Mouse (Mus musculus): ENCODE results near the gene Sipa1l1. TPM values are rescaled to one million over a fixed set of nuclear protein-coding genes. Genes with fewer than 3 reads are reported as not detected.
"Not testable (repeated sequence)": the region's sequence is repeated elsewhere in the genome, so short reads cannot be mapped to it uniquely, and the experiment has no call there.

Sipa1l1 gene
- total RNA-seq, 1 experiment from 2014 or later: 41.3 TPM

DNA sequence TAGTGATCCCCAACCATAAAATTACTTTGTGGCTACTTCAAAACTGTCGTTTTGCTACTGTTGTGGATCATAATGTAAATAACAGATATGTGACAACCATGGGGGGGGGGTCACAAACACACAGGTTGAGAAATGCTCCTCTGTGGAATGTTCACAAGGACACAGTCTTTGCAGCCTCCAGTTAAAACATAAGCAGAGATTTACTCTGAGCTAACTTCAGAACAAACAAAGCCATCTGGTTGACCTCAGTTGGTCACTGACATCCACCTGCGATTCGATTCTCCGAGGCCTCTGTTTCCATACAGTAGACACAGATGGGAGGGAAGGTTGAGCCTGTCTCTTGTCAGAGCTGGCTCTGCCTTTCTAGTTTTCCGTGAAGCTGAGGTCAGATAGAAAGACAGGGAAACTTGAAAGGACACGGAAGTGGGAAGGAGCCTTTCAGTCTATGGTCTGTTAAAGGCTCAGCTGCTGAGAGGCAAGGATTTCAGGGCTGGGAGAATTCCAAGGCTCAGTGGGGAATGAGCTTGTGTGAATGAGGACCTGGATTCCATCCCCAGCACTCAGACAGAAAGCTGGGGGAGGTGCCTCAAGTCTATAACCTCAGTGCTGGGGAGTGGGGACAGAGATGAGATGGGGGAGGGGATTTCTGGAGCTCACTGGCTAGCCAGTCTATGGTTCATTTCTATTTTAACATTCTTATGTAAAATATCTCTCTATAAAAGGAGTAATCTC, 317.9 kb downstream of the Sipa1l1 start:
- no peak for ATAC-seq (replicated peaks; ENCODE audit: low read depth, poor library complexity, severe bottlenecking)

DNA sequence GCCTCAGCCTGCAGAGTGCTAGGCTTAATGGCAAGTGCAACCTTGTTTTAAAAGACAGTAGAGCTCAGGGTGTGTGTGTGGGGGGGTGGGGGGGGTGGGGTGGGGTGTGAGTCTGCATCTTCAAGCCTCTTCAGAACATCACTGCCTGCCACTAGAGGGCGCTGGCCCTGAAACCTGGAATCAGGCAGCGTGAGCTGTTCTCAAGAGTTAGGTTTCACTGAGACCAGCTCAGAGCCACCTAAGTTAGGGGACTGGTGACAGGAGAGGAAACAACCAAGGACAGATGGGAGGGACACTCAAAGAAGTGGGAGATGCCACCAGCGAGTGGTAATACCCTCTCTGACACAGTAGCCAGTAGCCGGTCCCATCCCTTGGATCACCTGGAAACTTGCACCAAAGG, 320.0 kb downstream of the Sipa1l1 start:
- peak; percentile 73 for ATAC-seq (replicated peaks; ENCODE audit: low read depth, poor library complexity, severe bottlenecking)

DNA sequence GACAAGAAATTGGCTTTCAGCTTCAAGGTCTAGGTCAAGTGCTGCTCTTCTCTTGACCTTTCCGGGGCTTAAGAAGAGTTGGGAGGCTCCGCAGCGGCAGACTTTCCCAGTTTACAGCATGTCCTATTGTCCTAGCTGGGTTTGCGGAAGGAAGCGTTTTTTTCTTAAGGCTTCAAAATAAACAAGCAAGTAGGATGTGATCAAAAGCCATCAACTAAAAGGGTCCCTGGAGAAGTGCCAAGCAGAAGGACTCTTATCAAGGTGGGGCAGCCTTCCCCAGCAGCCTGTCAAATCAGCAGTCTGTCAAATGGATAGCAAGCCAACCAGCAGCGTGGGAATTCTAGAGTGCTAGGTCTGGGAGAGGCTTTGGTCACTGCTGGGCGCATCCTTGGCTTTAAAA, 320.5 kb downstream of the Sipa1l1 start:
- no peak for ATAC-seq (replicated peaks; ENCODE audit: low read depth, poor library complexity, severe bottlenecking)

DNA sequence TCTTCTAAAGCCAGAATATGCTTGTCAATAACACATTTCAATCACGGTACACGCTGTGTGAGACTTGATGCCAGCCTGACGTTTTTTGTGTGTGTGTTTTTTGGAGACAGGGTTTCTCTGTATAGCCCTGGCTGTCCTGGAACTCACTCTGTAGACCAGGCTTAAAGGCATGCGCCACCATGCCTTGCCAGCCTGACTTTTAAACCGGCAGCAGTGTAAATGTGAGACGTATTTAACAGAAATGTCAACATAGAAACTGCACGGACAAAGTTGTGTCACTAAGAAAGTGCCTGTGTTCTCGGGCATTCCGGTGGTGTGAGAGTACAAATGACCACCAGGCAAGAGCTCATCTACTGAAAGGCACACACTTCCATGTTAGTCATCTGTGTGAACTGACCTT, 323.3 kb downstream of the Sipa1l1 start:
- no peak for ATAC-seq (replicated peaks; ENCODE audit: low read depth, poor library complexity, severe bottlenecking)

- not testable (repeated sequence) for ATAC-seq (replicated peaks; ENCODE audit: low read depth, poor library complexity, severe bottlenecking)
Observed at GRCm38 (mm10) chr12:82493260-82493659, 324.1 kb downstream of the Sipa1l1 start.

DNA sequence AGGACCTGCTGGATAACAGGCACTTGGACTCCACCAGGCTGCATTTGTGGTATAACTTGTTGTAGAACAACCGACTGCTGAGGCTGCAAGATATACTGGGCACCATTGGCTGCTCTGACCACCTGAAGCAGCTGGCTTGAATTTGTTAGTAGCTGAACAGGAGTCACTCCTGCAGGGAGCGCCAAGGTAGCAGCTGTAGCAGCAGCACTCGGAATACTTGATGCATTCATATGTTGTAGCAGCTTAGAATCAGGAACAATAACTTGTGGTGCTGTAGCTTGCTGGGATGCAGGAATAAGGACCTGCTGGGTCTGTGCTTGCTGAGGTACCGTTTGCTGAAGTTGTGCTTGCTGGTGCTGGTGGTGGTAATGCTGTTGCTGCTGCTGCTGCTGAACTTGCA, 326.8 kb downstream of the Sipa1l1 start:
- no peak for ATAC-seq (replicated peaks; ENCODE audit: low read depth, poor library complexity, severe bottlenecking)

DNA sequence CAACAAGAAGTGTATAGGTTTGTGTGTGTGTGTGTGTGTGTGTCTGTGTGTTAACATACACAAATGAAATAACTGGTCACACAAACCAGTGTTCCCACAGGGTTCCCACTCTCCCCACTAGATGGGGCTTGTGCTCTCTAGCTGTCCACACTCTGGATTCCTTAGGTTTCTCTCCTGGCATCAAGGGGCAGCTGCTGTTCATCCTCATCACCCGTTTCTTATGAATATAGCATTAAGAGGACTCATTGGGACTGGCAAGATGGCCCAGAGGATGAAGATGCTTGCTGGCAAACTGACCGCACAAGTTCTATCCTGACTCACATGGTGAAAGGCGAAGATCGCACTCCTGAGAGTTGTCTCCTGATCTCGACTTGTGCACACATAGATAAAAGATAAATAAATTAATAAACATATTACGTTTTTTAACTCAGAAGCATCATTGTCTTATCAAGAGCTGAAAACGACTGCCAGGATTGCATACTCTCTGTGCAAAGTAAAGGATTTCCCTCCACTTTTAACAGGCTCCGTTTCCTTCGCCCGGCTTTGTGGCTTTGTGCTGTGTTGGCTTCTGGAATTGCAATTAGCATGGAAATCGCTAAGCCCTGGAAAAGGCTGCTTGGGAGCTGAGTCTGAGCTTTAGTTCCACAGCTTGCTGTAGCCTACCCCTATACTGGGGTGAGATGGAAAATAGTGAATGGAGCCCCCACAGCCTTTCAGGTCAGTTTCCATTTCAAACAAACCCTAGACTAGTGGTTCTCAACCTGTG, 328.9 kb downstream of the Sipa1l1 start:
- no peak for ATAC-seq (replicated peaks; ENCODE audit: low read depth, poor library complexity, severe bottlenecking)

DNA sequence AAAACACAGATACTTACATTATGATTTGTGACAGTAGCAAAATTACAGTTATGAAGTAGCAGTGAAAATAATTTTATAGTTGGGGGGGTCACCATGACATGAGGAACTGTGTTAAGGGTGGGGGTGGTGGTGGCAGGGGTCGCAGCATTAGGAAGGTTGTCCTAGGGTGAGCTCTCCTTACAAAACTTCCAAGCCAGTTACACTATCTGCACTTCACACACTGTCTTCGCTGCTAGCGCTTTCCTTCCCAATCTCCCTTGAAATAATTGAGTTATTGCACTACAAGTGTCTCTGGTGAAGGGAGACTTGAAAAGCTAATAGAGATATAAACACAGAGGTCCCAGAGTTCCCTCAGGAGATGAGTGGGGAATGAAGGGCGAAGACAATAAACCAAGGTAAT, 329.6 kb downstream of the Sipa1l1 start:
- no peak for ATAC-seq (replicated peaks; ENCODE audit: low read depth, poor library complexity, severe bottlenecking)

DNA sequence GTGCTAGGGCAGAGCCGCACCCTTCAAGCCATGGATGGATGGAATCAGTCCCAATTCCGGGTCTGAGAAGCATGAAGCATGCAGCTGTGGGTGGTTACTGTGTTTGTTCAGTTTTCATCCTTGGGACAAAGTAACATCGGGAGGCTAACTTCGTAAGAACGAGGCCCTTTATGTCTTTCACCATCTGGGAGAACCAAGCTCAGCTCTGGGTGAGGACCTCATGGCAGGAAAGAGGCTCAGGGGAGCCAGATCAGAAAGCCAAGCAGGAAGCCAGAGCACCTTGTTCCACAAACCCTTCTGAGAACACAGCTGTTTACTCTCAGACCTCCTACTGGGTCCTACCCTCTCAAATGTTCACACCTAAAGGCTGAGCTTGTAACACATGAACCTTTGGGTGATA, 330.6 kb downstream of the Sipa1l1 start:
- ATAC-seq (replicated peaks; ENCODE audit: low read depth, poor library complexity, severe bottlenecking): no peak

All from common myeloid progenitor, adult 5-6 weeks (primary cell).